Mouse (Mus musculus) bone marrow, adult 2 months (tissue): ENCODE results near the gene Slc5a6.

Experiments
- CTCF ChIP-seq: fragments of 200-500 bp; IDR thresholded peaks from 2 replicates; pipeline ENCODE4 v1.5.1; 2011; ENCODE audit warnings: low read length, control low read depth; ENCODE audit not compliant: control insufficient read depth, insufficient read depth
- POLR2A ChIP-seq: fragments of 200-500 bp; IDR thresholded peaks from 2 replicates; pipeline ENCODE4 v1.6.1; 2011; ENCODE audit warnings: low read depth, mild to moderate bottlenecking, control low read depth, low read length, borderline replicate concordance; ENCODE audit not compliant: control insufficient read depth

DNA sequence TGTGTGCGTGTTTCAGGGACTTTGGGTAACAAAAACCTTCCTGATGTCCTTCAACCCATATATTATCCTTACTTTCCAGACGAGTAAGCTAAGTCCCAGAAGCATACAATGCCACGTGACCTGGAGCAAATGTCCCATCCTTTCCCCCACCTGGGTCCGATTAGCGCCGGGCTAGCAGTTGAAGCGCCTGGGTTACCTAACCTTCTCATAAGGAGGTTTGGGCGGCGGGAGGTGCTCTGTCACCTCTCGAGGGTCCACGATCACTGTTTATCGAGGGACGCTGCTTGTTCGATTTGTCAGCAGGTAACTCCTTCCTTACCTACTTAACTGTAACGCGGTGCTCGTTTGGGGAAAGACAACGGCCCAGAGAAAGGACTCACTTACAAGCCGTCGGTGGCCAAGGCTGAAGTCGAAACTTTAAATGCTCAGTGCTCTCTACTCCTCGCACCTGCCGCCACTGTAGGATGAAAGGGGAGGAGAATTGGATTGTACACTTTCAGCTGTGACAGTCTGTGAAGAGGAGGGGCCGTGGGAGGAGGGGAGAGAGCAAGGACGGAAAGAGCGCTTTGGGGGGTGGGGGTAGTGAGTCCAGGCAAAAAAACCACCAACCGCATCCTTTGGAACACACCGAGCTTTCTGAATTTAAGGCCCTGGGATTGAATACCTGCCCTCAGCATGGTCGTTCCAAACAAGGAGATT, 45.5 kb upstream of the Slc5a6 start:
- TF ChIP-seq POLR2A (no peak), CTCF (no peak)
